Mouse (Mus musculus) neural tube, embryonic 12.5 days (tissue): ENCODE data around the gene Prr32. TPM values are rescaled to one million over a fixed set of nuclear protein-coding genes. Genes with fewer than 3 reads are reported as not detected.

Experiments used
- ATAC-seq: fragments of 200-750 bp; cut with Nextera tagmentation; 2 replicates; pipeline ENCODE4 v1.8.0; 2017; ENCODE audit warnings: low read depth, mild to moderate bottlenecking, moderate TSS enrichment, moderate library complexity; ENCODE audit not compliant: low FRiP score
- H3K27ac ChIP-seq: fragments of 300-500 bp; sonication (generic); 2 replicates; pipeline ENCODE4 v1.5.1; 2016
- H3K27me3 ChIP-seq: fragments of 300-500 bp; sonication (generic); replicated peaks from 2 replicates; pipeline ENCODE4 v1.6.1; 2016; ENCODE audit warnings: mild to moderate bottlenecking
- H3K36me3 ChIP-seq: fragments of 300-500 bp; sonication (generic); 2 replicates; pipeline ENCODE4 v1.6.1; 2016; ENCODE audit warnings: mild to moderate bottlenecking
- H3K4me1 ChIP-seq: fragments of 300-500 bp; sonication (generic); 2 replicates; pipeline ENCODE4 v1.6.1; 2016
- H3K4me2 ChIP-seq: fragments of 300-500 bp; sonication (generic); replicated peaks from 2 replicates; pipeline ENCODE4 v1.6.1; 2016; ENCODE audit warnings: mild to moderate bottlenecking
- H3K4me3 ChIP-seq: fragments of 300-500 bp; sonication (generic); 2 replicates; pipeline ENCODE4 v1.5.1; 2016
- H3K9ac ChIP-seq: fragments of 300-500 bp; sonication (generic); 2 replicates; pipeline ENCODE4 v1.6.1; 2016; ENCODE audit warnings: mild to moderate bottlenecking
- H3K9me3 ChIP-seq: fragments of 300-500 bp; sonication (generic); 2 replicates; pipeline ENCODE4 v1.6.1; 2016; ENCODE audit warnings: mild to moderate bottlenecking
- WGBS: fragments of 180-500 bp; shearing (Covaris S2); methylation state at CpG from one replicate; pipeline ENCODE4 v1.1.7; 2016; 5-methylcytosine and 5-hydroxymethylcytosine counted together
- polyA plus RNA-seq: library from polyadenylated mRNA; unstranded; fragments of >200 nt; fragmentation: Nextera tagmentation; extraction: Ambion mirVana; gene quantifications from 2 replicates; pipeline ENCODE4 v1.2.1, GENCODE M21; 2016

Prr32 gene
- polyA plus RNA-seq, result 1.7 TPM in 2 replicates

DNA sequence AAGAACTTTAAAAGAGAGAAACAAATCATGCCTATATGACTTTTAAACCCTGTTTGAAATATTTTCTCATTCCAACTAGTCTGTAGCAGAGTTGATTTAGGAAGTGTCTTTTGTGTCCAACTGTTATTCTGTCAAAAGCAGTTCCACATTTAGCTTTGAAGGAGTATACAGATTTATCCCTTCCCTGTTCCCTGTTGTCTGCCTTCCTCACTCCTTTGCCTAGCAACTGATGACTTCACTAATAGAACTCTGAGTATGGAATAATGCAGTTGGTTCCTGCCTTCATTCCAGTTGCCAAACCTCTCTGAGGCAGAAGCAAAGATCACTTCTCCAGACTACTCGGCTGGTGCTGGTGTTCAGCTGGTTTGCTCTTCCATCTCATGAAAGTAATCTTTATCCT is at the start of gene Prr32:
Gene Prr32 (plus strand): TSS at position 301 of the 400 bp plus-strand sequence.
- Histone ChIP-seq H3K9ac (no peak within 1 kb of the TSS), H3K27ac (no peak within 1 kb of the TSS), H3K27me3 (no peaks in the 10 kb centered on the region), H3K36me3 (no peaks in the 10 kb centered on the region), H3K4me1 (no peaks in the 10 kb centered on the region), H3K4me3 (no peak within 1 kb of the TSS), H3K9me3 (no peaks in the 10 kb centered on the region), H3K4me2 (no peak within 1 kb of the TSS)
- WGBS, result 74% methylated on average over 1 of the region's 1 CpGs
- no peak for ATAC-seq
